Mouse (Mus musculus) ES-E14 (cell line): ENCODE data around the gene Enoph1.

Experiments used
- CHD2 ChIP-seq: IDR thresholded peaks from 2 replicates; pipeline ENCODE4 v1.6.1; 2014; ENCODE audit warnings: mild to moderate bottlenecking, low read depth, low read length, inconsistent platforms
- MAFK ChIP-seq: IDR thresholded peaks from 2 replicates; pipeline ENCODE4 v1.6.1; 2014; ENCODE audit warnings: mild to moderate bottlenecking, low read depth, low read length, inconsistent platforms; ENCODE audit not compliant: insufficient read depth

GRCm38 (mm10) chr5:100102395-100102794 is 62.6 kb downstream of the Enoph1 start:
- TF ChIP-seq MAFK = no peak
- TF ChIP-seq CHD2 = no peak
